Mouse (Mus musculus): Measurements from ENCODE around the gene F13a1. TPM values are rescaled to one million over a fixed set of nuclear protein-coding genes. Genes with fewer than 3 reads are reported as not detected.

Gene F13a1
- total and polyA plus RNA-seq, 3 experiments, result 0.75 to 1.2 TPM; not detected in 1

- TF ChIP-seq TAL1 (conservative IDR thresholded peaks at IDR 0.05; ENCODE audit: low read depth, low read length) (no peak), POLR2AphosphoS5 (IDR thresholded peaks at IDR 0.05; ENCODE audit: insufficient replicate concordance, low read depth, low read length) (no peak), CTCF (IDR thresholded peaks at IDR 0.05; ENCODE audit: low read depth, low read length) (no peak), GATA2 (IDR thresholded peaks at IDR 0.05; ENCODE audit: borderline replicate concordance, low read depth, low read length) (no peak), GATA1 (IDR thresholded peaks at IDR 0.05; ENCODE audit: borderline replicate concordance, low read length) (no peak)
- no peaks in the 10 kb centered on the region for H3K4me1 ChIP-seq (ENCODE audit: insufficient read depth, low read depth, low read length)
- H3K4me3 ChIP-seq (ENCODE audit: low read depth, low read length), result no peak overlapping the region
- H3K27me3 ChIP-seq (ENCODE audit: insufficient read depth, low read length), result peaks cover 9% of the 10 kb centered on the region; the same call in 1 of the 2 replicates
- DNase-seq (ENCODE audit: low spot score) (no peak), ATAC-seq (ENCODE audit: extremely low read depth, insufficient number of reproducible peaks, low FRiP score, poor library complexity, severe bottlenecking) (no peak)
- no peaks in the 10 kb centered on the region for H3K9me3 ChIP-seq (replicated peaks)
- no peaks in the 10 kb centered on the region for H3K36me3 ChIP-seq (replicated peaks)
Measured at GRCm38 (mm10) chr13:37021575-37021974, 28.5 kb downstream of the F13a1 start.

DNA sequence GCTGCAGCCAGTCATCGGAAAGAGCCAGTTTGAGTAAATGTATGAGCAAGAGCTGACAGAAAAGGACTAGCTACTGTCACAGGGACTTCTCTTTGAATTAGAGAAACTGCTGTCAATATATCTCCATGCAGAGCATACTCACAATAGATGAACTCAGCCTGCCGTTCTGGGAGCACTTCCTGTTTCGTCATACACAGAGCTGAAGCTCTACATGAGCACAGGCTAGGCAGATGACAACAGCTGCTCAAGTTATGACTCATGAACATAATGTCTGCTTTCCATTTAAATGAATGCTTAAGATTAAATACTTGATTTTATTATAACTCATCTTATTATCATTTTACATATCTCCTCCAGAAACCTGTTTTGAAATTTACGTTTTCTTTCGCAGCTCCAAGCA is 39.3 kb downstream of the F13a1 start:
- H3K36me3 ChIP-seq (replicated peaks), result no peaks in the 10 kb centered on the region
- ATAC-seq (ENCODE audit: extremely low read depth, insufficient number of reproducible peaks, low FRiP score, poor library complexity, severe bottlenecking), result no peak
- no peak for DNase-seq (ENCODE audit: low spot score)
- TF ChIP-seq POLR2AphosphoS5 (IDR thresholded peaks at IDR 0.05; ENCODE audit: insufficient replicate concordance, low read depth, low read length), result no peak
- no peak for TF ChIP-seq CTCF (IDR thresholded peaks at IDR 0.05; ENCODE audit: low read depth, low read length)
- no peak for TF ChIP-seq GATA2 (IDR thresholded peaks at IDR 0.05; ENCODE audit: borderline replicate concordance, low read depth, low read length)
- no peak for TF ChIP-seq TAL1 (conservative IDR thresholded peaks at IDR 0.05; ENCODE audit: low read depth, low read length)
- TF ChIP-seq GATA1 (IDR thresholded peaks at IDR 0.05; ENCODE audit: borderline replicate concordance, low read length), result no peak
- H3K27me3 ChIP-seq (ENCODE audit: insufficient read depth, low read length), result no peaks in the 10 kb centered on the region
- H3K4me1 ChIP-seq (ENCODE audit: insufficient read depth, low read depth, low read length), result no peaks in the 10 kb centered on the region
- no peak overlapping the region for H3K4me3 ChIP-seq (ENCODE audit: low read depth, low read length)
- H3K9me3 ChIP-seq (replicated peaks), result no peaks in the 10 kb centered on the region

GRCm38 (mm10) chr13:37006224-37006623 is 43.8 kb downstream of the F13a1 start:
- Histone ChIP-seq H3K36me3 (replicated peaks) (no peaks in the 10 kb centered on the region), H3K9me3 (replicated peaks) (no peaks in the 10 kb centered on the region), H3K27me3 (ENCODE audit: insufficient read depth, low read length) (no peaks in the 10 kb centered on the region), H3K4me3 (ENCODE audit: low read depth, low read length) (no peak overlapping the region), H3K4me1 (ENCODE audit: insufficient read depth, low read depth, low read length) (no peaks in the 10 kb centered on the region)
- ATAC-seq (ENCODE audit: extremely low read depth, insufficient number of reproducible peaks, low FRiP score, poor library complexity, severe bottlenecking) (no peak), DNase-seq (ENCODE audit: low spot score) (no peak)
- TF ChIP-seq TAL1 (conservative IDR thresholded peaks at IDR 0.05; ENCODE audit: low read depth, low read length), result no peak

- H3K36me3 ChIP-seq (replicated peaks), result no peaks in the 10 kb centered on the region
- TF ChIP-seq GATA1 (IDR thresholded peaks at IDR 0.05; ENCODE audit: borderline replicate concordance, low read length), result no peak
- no peak for TF ChIP-seq CTCF (IDR thresholded peaks at IDR 0.05; ENCODE audit: low read depth, low read length)
- TF ChIP-seq GATA2 (IDR thresholded peaks at IDR 0.05; ENCODE audit: borderline replicate concordance, low read depth, low read length), result no peak
- no peak for TF ChIP-seq TAL1 (conservative IDR thresholded peaks at IDR 0.05; ENCODE audit: low read depth, low read length)
- TF ChIP-seq POLR2AphosphoS5 (IDR thresholded peaks at IDR 0.05; ENCODE audit: insufficient replicate concordance, low read depth, low read length), result no peak
Measured at GRCm38 (mm10) chr13:36999210-36999705, 50.8 kb downstream of the F13a1 start.

GRCm38 (mm10) chr13:36993593-36993992 is 56.5 kb downstream of the F13a1 start:
- H3K4me3 ChIP-seq (ENCODE audit: low read depth, low read length), result no peak overlapping the region
- peaks cover 2% of the 10 kb centered on the region; the same call in 1 of the 2 replicates for H3K27me3 ChIP-seq (ENCODE audit: insufficient read depth, low read length)
- DNase-seq (ENCODE audit: low spot score) (no peak), ATAC-seq (ENCODE audit: extremely low read depth, insufficient number of reproducible peaks, low FRiP score, poor library complexity, severe bottlenecking) (no peak)
- H3K9me3 ChIP-seq (replicated peaks), result no peaks in the 10 kb centered on the region
- no peaks in the 10 kb centered on the region for H3K36me3 ChIP-seq (replicated peaks)
- H3K4me1 ChIP-seq (ENCODE audit: insufficient read depth, low read depth, low read length), result no peaks in the 10 kb centered on the region
- TF ChIP-seq TAL1 (conservative IDR thresholded peaks at IDR 0.05; ENCODE audit: low read depth, low read length), result no peak
- no peak for TF ChIP-seq POLR2AphosphoS5 (IDR thresholded peaks at IDR 0.05; ENCODE audit: insufficient replicate concordance, low read depth, low read length)
- TF ChIP-seq GATA1 (IDR thresholded peaks at IDR 0.05; ENCODE audit: borderline replicate concordance, low read length), result no peak
- no peak for TF ChIP-seq GATA2 (IDR thresholded peaks at IDR 0.05; ENCODE audit: borderline replicate concordance, low read depth, low read length)
- no peak for TF ChIP-seq CTCF (IDR thresholded peaks at IDR 0.05; ENCODE audit: low read depth, low read length)

More at GRCm38 (mm10) chr13:36999210-36999705, 50.8 kb downstream of the F13a1 start:
- no peaks in the 10 kb centered on the region for H3K27me3 ChIP-seq (ENCODE audit: insufficient read depth, low read length)
- no peaks in the 10 kb centered on the region for H3K9me3 ChIP-seq (replicated peaks)
- H3K4me1 ChIP-seq (ENCODE audit: insufficient read depth, low read depth, low read length), result no peaks in the 10 kb centered on the region
- H3K4me3 ChIP-seq (ENCODE audit: low read depth, low read length), result no peak overlapping the region
- no peak for ATAC-seq (ENCODE audit: extremely low read depth, insufficient number of reproducible peaks, low FRiP score, poor library complexity, severe bottlenecking)
- no peak for DNase-seq (ENCODE audit: low spot score)

GRCm38 (mm10) chr13:36988392-36988791 is 61.7 kb downstream of the F13a1 start:
- H3K4me3 ChIP-seq (ENCODE audit: low read depth, low read length), result no peak overlapping the region
- H3K9me3 ChIP-seq (replicated peaks), result no peaks in the 10 kb centered on the region
- ATAC-seq (ENCODE audit: extremely low read depth, insufficient number of reproducible peaks, low FRiP score, poor library complexity, severe bottlenecking), result no peak
- TF ChIP-seq CTCF (IDR thresholded peaks at IDR 0.05; ENCODE audit: low read depth, low read length) (no peak), TAL1 (conservative IDR thresholded peaks at IDR 0.05; ENCODE audit: low read depth, low read length) (no peak), GATA1 (IDR thresholded peaks at IDR 0.05; ENCODE audit: borderline replicate concordance, low read length) (no peak), POLR2AphosphoS5 (IDR thresholded peaks at IDR 0.05; ENCODE audit: insufficient replicate concordance, low read depth, low read length) (no peak), GATA2 (IDR thresholded peaks at IDR 0.05; ENCODE audit: borderline replicate concordance, low read depth, low read length) (no peak)
- H3K4me1 ChIP-seq (ENCODE audit: insufficient read depth, low read depth, low read length), result no peaks in the 10 kb centered on the region
- H3K36me3 ChIP-seq (replicated peaks), result no peaks in the 10 kb centered on the region
- DNase-seq (ENCODE audit: low spot score), result no peak
- H3K27me3 ChIP-seq (ENCODE audit: insufficient read depth, low read length), result peaks cover 2% of the 10 kb centered on the region; the same call in 1 of the 2 replicates
